Mouse (Mus musculus) CH12F3 (cell line): ENCODE measurements around the gene Fto.

Experiments
- in situ Hi-C: fragments of 300-500 bp; cut with MboI; formaldehyde crosslinking; loops from 2 replicates; pipeline ENCODE4 v1.14.3; 2020; ENCODE audit warnings: low sequenced_read_pairs

Gene Fto

DNA sequence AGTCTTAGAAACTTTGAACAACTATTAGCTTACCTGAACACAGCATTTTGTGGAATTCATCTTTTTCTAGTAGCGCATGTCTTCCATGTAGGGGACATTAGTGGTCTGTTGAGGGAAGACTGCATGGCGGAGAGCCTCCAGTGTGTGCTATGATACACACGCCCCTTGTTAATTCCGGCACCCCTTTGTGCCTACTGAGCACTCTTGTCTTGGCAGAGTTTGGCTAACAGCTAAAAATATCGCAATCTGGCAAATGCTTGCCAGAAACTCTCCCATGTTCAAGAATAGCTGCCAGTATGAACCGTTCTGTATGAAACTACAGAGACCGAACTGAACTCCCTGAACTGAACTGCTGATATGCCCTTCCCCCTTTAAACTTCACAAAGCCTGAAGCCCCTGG lies 10.2 kb downstream of the Fto start:
- in situ Hi-C loops = no loop called here

DNA sequence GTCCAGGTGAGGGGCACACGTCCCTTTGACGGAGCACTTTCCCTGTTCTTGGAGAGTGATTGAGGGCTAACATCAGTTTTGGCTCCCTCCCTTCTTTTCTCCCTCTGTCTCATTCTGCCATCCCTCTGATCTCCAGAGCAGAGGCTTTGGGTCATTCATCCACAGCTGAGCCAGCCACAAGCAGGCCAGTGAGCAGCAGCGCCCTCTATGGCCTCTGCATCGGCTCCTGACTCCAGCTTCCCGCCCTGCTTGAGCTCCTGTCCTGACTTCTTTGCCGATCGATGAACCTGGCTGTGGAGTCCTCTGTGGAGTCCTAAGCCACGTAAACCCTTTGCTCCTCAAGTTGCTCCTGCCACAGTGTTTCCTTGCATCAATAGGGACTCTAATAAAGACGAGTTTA lies 10.9 kb downstream of the Fto start:
- in situ Hi-C loops = no loop called here

DNA sequence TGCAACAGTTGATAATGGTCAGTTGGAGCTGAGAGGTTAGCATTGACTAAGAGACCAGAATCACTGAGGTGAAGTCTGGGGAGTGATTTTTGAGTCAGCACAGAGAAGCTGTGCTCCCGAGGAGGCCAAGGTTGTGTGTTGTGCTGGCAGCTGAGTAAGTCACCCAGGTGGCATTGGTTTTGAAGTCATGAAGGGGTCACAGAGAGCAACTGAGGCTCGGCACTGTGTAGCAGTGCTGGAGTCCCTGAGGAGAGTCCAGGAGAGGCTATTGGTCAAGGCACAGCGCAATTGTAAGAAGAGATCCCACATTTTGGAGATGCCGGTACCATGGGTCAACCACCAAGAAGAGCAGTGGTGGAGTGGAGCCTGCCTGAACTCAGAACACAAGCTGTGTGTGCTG lies 11.6 kb downstream of the Fto start:
- in situ Hi-C loops = no loop called here

- in situ Hi-C loops = no loop called here
Observed at GRCm38 (mm10) chr8:91326018-91326417, 12.7 kb downstream of the Fto start.

DNA sequence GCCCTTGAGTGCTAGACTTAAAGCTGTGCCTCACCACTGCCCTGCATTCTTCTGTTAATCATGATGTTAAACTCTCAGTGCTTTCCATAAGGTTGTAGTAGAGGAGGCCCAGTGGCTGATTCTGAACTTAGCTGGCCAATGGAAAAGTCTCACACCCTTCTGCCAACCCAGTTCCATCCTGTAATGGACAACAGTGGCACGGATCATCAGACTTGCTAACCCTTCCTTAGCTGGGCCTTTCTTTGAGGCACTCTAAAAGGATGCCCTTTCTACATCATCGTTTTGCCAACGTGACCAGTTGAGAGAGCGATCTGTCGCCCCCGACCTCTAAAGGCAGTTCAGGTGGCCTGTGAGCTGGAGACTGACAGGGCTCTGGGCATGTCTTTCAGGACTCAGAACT lies 13.6 kb downstream of the Fto start:
- in situ Hi-C loops = no loop called here

DNA sequence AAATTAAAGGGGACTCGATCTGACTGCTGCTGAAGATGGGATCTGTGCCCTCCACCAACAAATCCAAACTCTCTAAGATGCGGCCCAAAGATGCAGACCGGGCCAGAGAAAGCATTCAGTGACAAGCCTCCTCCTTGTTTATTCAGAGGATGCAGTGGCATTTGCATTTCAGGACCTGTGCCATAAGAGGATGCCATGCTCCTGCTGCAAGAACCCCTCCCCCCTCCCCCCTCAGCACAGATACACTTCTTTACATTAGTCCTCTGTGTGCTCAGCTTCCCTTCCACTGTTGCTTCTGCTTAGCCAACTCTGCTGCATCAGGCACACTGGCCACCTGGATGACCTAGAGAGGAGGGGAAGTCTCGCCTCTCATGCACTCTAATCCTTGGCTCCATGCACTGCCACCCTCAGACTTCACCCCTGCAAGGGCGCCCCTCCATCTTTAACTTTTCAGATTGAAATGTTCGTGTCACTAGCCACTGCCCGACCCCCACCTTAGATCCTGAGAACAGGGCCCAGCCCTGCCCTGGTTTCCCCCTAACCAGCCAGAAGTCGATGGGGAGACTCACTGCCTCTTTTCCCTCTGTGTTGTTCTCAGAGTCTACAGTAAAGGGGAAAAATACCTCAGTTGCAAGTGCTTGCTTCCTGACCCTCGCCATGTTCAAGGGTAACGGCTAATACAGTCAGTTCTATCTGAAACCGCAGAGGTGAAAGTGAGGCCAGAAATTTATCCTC lies 14.3 kb downstream of the Fto start:
- in situ Hi-C loops = no loop called here

DNA sequence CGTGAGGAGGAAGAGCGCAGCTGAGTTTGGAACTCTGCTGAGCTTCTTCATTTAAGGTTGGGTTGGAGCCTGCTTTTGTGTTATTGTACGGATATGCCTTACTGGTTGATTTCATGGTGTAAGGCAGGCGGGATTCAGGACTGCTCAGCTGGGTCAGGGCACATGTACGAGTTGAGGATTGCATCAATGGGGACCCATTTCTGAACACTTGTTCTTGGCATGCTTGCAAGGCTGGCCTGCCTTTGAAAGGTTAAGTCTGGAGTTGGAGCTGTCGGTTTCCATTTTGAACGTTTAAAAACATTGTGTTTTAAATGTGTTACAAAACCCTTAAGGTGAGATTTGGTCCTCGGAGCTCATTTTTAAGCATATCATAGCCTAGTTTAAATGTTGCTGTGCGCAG lies 15.7 kb downstream of the Fto start:
- in situ Hi-C loops = no loop called here

- in situ Hi-C loops = no loop called here
Observed at GRCm38 (mm10) chr8:91329461-91329850, 16.1 kb downstream of the Fto start.

DNA sequence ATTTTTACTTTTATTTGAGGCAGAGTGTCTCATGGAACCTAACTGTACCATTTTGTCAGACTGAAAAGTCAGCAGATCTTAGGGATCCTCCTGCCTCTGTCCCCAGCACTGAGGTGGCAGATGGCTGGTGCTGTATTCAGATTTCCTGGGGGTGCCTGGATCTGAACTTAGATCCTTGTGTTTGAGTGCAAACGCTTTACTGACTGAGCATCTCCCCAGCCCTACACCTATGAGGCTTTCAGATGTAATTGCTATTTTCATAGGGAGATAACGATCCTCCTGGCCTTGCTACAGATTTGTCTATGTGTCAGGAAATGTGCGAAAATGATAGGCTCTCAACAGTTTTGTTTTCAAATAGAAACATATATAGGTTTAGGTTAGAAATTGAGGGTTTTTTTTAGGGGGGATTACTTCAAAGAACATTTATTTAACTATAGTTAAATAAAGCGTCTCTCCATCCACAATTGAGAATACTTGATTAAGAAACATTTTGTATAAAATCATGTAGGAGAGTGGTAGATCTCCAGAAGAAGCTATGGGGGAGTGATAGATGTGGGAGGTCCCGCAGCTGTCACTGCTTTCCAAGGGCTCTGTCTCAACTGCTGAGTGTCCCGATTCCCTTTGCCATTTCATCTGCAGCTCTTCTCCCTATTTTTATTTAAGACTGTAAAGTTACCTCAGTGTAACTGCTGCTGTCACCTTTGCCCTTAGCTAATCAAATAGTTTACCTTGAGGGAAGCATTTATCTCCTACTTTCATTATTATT lies 25.2 kb downstream of the Fto start:
- in situ Hi-C loops = no loop called here

DNA sequence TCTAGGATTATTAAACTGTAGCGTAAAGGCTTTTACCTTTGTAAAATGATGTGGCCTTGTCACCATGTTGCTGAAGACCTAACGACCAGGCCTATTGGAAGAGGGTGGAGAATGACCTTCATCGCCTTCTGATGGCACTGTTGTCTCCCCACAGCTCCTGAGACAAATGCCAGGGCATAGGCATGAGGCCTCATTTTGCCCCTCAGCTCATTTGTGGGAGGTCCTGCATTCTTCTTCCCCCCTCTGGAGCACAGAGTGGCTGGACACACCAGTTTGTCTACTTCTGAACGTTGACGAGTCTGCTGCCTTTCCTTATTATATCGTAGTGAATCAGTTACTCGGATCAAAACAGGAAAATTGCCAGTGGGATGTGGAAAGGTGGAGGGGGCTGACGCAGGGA lies 26.3 kb downstream of the Fto start:
- in situ Hi-C loops = no loop called here

- in situ Hi-C loops = no loop called here
Observed at GRCm38 (mm10) chr8:91340746-91341145, 27.4 kb downstream of the Fto start.

DNA sequence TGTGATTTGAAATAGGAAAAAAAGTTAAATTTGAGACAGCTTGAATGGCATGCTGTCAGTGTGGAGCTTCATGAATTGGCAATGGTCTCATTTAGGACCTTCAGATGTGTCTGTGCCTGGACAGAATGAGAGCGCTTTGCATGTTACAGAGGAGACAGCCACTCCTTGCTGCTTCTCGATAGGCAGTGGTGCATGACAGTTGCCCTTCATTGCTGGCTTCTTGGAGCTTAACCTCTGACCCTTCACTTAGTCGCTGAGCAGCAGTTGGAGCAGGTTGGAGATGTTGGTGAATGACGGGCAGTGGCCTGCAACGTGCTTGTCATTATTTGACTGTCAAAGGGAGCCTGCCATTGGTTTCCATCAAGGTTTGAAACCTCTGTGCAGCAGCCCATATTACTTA lies 28.9 kb downstream of the Fto start:
- in situ Hi-C loops = no loop called here

GRCm38 (mm10) chr8:91342798-91343197 lies 29.5 kb downstream of the Fto start:
- in situ Hi-C loops = no loop called here

DNA sequence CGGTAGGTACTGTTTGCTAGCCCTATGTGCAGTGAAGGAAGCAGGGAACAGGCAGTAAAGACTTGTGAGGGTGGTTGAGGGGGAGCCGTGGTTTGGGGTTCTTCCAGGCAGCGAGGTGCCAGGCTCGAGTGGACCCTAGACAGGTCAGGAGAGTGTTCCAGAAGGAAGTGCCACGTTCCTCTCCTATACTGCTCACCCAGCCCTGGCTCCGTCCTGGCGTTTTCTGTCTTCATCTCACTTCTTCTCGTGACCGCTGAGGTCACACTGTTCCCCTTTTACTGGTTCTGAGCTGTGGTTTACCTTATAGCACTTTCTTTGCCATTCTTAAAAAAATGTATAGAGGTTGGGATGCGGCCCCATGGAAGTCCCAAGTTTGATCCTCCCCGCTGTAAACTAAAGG lies 31.3 kb downstream of the Fto start:
- in situ Hi-C loops = no loop called here

DNA sequence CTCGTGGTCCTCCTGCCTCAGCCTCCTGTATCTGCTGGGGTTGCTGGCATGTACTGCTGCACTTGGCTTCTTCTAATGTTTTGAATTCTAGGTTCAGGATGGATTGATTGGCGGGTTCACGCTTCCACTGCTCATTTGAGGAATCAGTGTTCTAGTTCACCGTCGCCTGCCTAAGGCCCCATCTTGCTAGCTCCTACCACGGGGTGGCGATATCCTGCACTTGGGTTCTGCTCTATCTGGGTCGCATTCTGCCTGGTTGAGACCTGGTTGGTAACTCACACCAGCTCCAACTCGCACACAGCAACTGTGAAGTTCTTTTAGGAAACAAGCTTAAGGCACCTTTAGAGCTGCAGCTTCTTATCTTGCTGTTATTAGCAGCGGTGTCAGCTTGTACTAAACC lies 33.8 kb downstream of the Fto start:
- in situ Hi-C loops = no loop called here

GRCm38 (mm10) chr8:91347595-91347994 lies 34.3 kb downstream of the Fto start:
- in situ Hi-C loops = no loop called here

GRCm38 (mm10) chr8:91349816-91350215 lies 36.5 kb downstream of the Fto start:
- in situ Hi-C loops = no loop called here

DNA sequence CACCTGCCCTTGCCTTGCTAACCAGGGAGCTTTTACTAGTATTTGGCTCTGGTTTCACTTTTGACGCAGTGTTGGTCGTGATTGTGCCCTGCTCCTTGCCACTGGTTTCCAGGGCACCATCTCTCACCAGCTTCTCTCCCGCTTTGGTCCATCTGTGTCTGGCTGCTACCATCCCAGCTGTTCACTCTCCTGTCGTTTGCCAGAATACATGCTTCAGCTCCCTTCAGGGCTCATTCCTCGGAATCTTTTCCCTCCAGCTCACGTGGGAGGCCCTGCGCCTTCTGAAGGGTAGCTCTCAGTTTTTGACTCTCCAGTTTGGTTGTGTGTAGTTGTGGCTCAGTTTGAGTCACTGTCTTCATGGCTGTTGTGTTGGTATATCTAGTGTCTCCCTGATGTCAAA lies 37.3 kb downstream of the Fto start:
- in situ Hi-C loops = no loop called here

GRCm38 (mm10) chr8:91352598-91352997 lies 39.3 kb downstream of the Fto start:
- in situ Hi-C loops = no loop called here

- in situ Hi-C loops = no loop called here
Observed at GRCm38 (mm10) chr8:91353062-91353461, 39.7 kb downstream of the Fto start.

DNA sequence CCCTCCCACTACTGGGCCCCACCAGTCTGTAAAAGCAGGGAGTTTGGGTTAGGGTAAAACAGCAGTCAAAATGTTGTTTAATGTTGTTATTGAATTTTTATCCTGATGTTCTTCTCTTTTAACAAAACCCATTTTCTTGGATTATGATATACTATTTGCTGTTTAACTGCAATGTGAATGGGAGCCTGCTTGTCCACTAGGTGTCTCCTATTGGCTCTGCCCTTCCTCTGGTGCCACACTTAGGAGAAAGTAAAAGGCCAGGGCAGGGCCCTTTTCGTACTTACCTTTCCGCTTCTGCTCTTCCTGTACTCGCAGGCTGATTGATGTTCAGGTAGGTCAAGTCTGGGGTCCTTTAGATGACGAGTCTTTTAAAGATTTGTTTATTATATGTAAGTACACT lies 40.6 kb downstream of the Fto start:
- in situ Hi-C loops = no loop called here

DNA sequence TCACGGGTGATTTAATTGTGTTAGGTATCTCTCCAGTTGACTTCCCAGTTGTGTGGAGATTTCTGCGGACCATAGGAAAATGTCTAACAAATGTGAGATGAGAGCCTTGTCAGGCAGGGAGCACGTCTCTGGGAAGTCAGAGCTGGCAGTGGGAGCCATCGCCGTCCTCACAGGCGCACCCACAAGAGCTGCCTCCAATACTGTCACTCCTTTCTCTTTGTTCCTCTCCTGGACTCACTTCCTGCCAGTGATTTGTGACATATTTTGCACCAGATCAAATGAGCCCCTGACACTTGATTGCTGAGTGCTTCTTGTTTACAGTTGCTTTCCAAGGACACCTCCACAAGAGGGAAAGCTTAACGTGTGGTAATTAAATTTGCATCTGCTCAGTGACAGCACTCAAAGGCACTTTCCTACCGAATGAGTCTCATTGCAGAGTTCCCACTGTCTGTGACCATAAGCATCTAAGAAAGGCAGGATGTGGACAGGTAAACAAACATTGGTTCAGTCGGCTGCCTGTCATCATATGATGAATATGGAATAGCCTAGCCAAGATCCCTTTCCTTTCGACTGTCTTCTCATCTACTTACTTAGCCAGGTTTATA lies 42.1 kb downstream of the Fto start:
- in situ Hi-C loops = no loop called here
